Mouse (Mus musculus) intestine, embryonic 15.5 days (tissue): Measurements from ENCODE around the gene Slc25a36. TPM values are rescaled to one million over a fixed set of nuclear protein-coding genes. Genes with fewer than 3 reads are reported as not detected.

Experiments
- ATAC-seq: fragments of 200-750 bp; cut with Nextera tagmentation; 2 replicates; pipeline ENCODE4 v1.8.0; 2017; ENCODE audit warnings: moderate TSS enrichment, moderate library complexity
- H3K27ac ChIP-seq: fragments of 300-500 bp; sonication (generic); 2 replicates; pipeline ENCODE4 v1.5.1; 2015; ENCODE audit warnings: mild to moderate bottlenecking, inconsistent platforms
- H3K27me3 ChIP-seq: fragments of 300-500 bp; sonication (generic); replicated peaks from 2 replicates; pipeline ENCODE4 v1.6.1; 2015; ENCODE audit warnings: inconsistent platforms
- H3K36me3 ChIP-seq: fragments of 300-500 bp; sonication (generic); 2 replicates; pipeline ENCODE4 v1.6.1; 2015; ENCODE audit warnings: inconsistent platforms
- H3K4me1 ChIP-seq: fragments of 300-500 bp; sonication (generic); replicated peaks from 2 replicates; pipeline ENCODE4 v1.6.1; 2015; ENCODE audit warnings: inconsistent platforms
- H3K4me2 ChIP-seq: fragments of 300-500 bp; sonication (generic); replicated peaks from 2 replicates; pipeline ENCODE4 v1.6.1; 2015; ENCODE audit warnings: mild to moderate bottlenecking, inconsistent platforms
- H3K4me3 ChIP-seq: fragments of 300-500 bp; sonication (generic); replicated peaks from 2 replicates; pipeline ENCODE4 v1.5.1; 2015; ENCODE audit warnings: inconsistent platforms
- H3K9ac ChIP-seq: fragments of 300-500 bp; sonication (generic); 2 replicates; pipeline ENCODE4 v1.6.1; 2015; ENCODE audit warnings: inconsistent platforms
- H3K9me3 ChIP-seq: fragments of 300-500 bp; sonication (generic); 2 replicates; pipeline ENCODE4 v1.6.1; 2016; ENCODE audit warnings: inconsistent platforms
- WGBS: fragments of 180-500 bp; shearing (Covaris S2); methylation state at CpG from one replicate; pipeline ENCODE4 v1.1.7; 2015; 5-methylcytosine and 5-hydroxymethylcytosine counted together
- polyA plus RNA-seq: library from polyadenylated mRNA; unstranded; fragments of >200 nt; fragmentation: Nextera tagmentation; extraction: Ambion mirVana; gene quantifications from 2 replicates; pipeline ENCODE4 v1.2.1, GENCODE M21; 2015

Gene Slc25a36
- polyA plus RNA-seq, 1 experiment from 2014 or later = 63.1 TPM

DNA sequence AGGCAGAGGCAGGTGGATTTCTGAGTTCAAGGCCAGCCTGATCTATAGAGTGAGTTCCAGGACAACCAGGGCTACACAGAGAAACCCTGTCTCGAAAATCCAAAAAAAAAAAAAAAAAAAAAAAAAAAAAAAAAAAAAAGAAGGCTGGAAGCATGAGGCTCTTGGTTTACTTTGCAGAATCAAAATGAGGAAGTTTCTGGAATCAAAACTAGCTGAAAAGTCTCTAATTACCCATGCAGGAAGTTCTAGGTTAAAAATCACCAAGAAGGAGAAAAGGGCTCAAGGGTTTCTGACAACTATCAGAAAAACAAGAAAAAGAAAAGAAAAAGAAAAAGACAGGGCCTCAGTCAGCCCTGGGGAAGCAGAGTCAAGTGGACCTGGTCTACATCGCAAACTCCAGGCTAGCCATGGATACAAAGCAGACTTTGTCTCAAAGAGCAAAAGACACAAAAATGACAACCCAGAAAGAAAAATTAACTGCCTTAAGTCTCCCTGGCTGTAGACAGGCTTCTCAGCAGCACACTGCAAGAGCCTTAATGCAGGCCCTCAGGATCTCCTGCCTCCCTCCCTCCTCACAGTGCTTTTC lies 5.5 kb downstream of the Slc25a36 start:
- ATAC-seq = no peak
- Histone ChIP-seq H3K27ac (0 out of 2 replicates have a peak overlapping the region, but pooled peaks have one; percentile 48), H3K4me3 (no peak overlapping the region), H3K4me2 (no peak overlapping the region), H3K36me3 (no peaks in the 10 kb centered on the region), H3K9me3 (no peaks in the 10 kb centered on the region), H3K9ac (no peak overlapping the region), H3K27me3 (no peaks in the 10 kb centered on the region), H3K4me1 (peaks cover 15% of the 10 kb centered on the region; the same call in 1 of the 2 replicates)
- 74% methylated on average over 2 of the region's 2 CpGs for WGBS

DNA sequence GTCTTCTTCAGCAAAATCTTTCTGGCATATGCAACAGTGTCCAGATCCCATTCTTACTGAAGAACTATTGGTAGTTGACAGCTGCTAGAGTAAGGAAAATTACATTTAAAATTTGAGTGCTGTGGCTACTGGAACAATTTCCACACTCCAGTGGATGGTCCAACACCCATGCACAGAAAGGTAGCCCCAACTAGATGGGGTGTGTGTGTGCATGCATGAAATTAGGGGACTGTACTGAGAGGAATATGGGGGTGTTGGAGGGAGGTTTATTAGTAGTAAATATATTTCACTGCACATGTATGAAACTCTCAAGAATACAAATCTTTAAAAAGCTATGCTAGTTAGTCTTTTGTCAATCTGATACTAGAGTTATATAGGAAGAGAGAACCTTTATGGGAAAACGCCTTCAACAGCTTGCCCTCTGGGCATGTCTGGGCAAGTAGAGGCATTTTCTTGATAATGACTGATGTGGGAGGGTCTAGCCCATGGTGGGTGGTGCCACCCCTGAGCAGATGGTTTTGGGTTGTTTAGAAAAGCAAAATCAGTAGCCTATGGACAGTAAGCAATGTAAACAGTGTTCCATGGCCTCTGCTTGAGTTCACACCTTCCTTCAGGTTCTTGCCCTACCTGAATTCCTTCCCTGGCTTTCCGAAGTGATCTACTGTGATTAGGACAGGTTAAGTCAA lies 7.4 kb downstream of the Slc25a36 start:
- H3K36me3 ChIP-seq = no peaks in the 10 kb centered on the region
- no peak overlapping the region for H3K4me2 ChIP-seq
- no peak for ATAC-seq
- no peaks in the 10 kb centered on the region for H3K9me3 ChIP-seq
- H3K4me3 ChIP-seq = no peak overlapping the region
- H3K9ac ChIP-seq = no peak overlapping the region
- H3K4me1 ChIP-seq = 0 out of 2 replicates have a peak, but pooled peaks cover 7% of the 10 kb centered on the region
- H3K27me3 ChIP-seq = no peaks in the 10 kb centered on the region
- no peak overlapping the region for H3K27ac ChIP-seq
- 62% methylated on average over 2 of the region's 2 CpGs for WGBS

DNA sequence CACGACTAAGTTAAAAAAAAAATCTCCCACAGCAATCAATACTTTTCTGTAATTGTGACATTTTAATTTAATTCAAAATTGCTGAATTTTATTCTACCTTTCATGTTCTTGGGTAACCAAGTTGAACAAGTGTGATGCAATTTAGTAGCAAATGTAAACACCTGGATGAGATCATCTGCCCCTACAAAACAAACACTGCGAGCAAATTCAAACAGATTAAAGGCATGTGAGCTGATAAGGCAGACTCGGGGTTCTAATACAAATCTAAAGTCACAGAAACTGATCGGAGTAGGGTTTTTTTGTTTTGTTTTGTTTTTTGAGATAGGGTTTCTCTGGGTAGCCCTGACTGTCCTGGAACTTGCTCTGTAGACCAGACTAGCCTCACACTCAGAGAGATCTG lies 12.0 kb downstream of the Slc25a36 start:
- Histone ChIP-seq H3K4me2 (no peak overlapping the region), H3K4me3 (no peak overlapping the region), H3K36me3 (peaks cover 11% of the 10 kb centered on the region; the same call in 1 of the 2 replicates), H3K4me1 (0 out of 2 replicates have a peak, but pooled peaks cover 3% of the 10 kb centered on the region), H3K9ac (no peak overlapping the region), H3K27ac (no peak overlapping the region), H3K9me3 (no peaks in the 10 kb centered on the region), H3K27me3 (no peaks in the 10 kb centered on the region)
- 58% methylated on average over 4 of the region's 4 CpGs for WGBS
- 0 out of 2 replicates have a peak, but pooled peaks have one; percentile 23 for ATAC-seq

DNA sequence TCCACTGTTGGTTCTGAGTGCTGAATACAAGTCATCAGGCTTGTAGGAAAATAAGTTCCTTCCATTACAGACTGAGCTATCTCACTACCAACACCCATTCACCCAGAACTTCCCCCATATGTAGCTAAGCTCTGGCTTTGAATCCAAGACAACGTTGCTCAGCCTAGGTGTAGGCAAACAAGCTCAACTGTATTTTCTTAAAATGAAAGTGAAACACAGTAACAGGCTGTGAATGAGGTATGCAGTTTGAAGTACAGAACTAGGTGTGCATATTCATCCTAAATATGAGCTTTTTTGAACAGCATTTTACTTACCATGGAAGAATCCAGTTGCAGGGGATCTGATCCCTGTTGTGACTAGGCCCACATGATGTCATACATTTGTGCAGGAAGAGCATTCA lies 14.8 kb downstream of the Slc25a36 start:
- Histone ChIP-seq H3K27ac (no peak overlapping the region), H3K9me3 (no peaks in the 10 kb centered on the region), H3K4me3 (no peak overlapping the region), H3K4me2 (no peak overlapping the region), H3K4me1 (no peaks in the 10 kb centered on the region; the same call in 1 of the 2 replicates), H3K27me3 (no peaks in the 10 kb centered on the region), H3K9ac (no peak overlapping the region), H3K36me3 (peaks cover 16% of the 10 kb centered on the region)
- ATAC-seq = no peak
- WGBS = 87% methylated on average over 1 of the region's 1 CpGs

DNA sequence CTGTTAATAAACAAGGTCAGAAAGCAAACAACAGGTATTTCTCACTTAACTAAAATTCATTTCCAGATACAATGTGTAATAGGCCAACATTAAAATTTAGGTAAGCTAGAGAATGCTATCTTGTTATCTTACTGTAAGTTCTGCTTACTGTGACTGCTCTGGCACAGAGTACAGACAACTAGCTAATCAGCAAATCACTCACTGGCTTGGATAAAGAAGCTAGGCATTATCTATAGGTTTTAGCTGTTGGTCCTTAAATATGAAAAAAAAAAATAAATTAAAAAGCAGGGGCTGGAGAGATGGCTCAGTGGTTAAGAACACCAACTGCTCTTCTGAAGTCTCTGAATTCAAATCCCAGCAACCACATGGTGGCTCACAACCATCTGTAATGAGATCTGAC lies 23.1 kb downstream of the Slc25a36 start:
- H3K27ac ChIP-seq = no peak overlapping the region
- H3K4me2 ChIP-seq = no peak overlapping the region
- peaks cover 17% of the 10 kb centered on the region for H3K36me3 ChIP-seq
- H3K4me1 ChIP-seq = no peaks in the 10 kb centered on the region; the same call in 1 of the 2 replicates
- H3K27me3 ChIP-seq = no peaks in the 10 kb centered on the region
- H3K9me3 ChIP-seq = no peaks in the 10 kb centered on the region
- ATAC-seq = no peak
- H3K4me3 ChIP-seq = no peak overlapping the region
- no peak overlapping the region for H3K9ac ChIP-seq

DNA sequence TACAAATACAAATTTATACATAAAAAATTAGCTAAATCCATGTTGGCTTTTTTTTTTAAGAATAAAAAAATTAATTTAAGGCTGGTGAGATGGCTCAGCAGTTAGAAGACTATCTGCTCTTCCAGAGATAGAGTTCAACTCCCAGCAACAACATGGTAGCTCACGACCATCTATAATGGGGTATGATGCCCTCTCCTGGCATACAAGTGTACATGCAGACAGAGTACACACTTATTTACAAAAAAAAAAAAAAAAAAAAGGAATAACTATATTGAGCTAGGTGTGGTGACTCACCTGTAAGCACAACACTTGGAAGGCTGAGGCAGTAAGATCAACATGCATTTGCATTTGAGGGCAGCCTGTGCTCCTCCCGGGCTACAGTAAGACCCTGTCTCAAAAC lies 26.3 kb downstream of the Slc25a36 start:
- no peaks in the 10 kb centered on the region for H3K9me3 ChIP-seq
- H3K4me1 ChIP-seq = no peaks in the 10 kb centered on the region
- H3K36me3 ChIP-seq = peaks cover 12% of the 10 kb centered on the region; the same call in 1 of the 2 replicates
- ATAC-seq = no peak
- WGBS = 87% methylated on average over 2 of the region's 2 CpGs
- H3K9ac ChIP-seq = no peak overlapping the region
- H3K4me2 ChIP-seq = no peak overlapping the region
- H3K4me3 ChIP-seq = no peak overlapping the region
- H3K27me3 ChIP-seq = no peaks in the 10 kb centered on the region
- no peak overlapping the region for H3K27ac ChIP-seq

DNA sequence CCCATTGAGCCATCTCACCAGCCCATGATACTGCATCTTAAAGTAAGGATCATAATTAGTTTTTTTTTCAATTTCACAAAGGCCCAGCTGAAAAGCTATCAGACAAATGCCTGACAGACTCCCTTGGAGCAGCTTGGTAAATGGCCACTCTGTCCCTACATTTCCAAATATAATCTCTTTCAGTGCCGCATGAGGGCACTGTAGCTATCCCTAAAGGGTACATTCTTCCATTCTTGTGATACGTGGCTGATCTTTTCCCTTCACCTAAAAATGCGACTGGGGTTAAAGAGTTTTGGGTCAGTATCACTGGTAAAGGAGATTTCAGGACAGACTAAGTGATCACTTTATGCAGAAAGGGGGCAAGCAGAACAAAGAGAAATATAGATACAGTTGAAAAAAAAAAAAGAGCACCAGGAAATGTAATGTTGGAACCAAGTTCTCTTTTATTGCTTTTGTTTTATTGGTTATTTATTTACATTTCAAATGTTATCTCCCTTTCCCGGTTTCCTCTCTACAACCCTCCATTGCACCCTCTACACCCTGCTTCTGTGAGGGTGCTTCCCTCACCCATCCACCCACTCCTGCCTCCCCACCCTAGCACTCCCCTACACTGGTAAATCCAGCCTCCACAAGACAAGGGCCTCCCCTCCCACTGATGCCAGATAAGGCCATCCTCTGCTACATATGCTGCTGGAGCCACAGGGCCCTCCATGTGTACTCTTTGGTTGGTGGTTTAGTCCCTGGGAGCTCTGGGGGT lies 29.7 kb downstream of the Slc25a36 start:
- H3K4me1 ChIP-seq = no peaks in the 10 kb centered on the region
- H3K27me3 ChIP-seq = no peaks in the 10 kb centered on the region
- H3K4me3 ChIP-seq = no peak overlapping the region
- H3K36me3 ChIP-seq = peaks cover 14% of the 10 kb centered on the region
- 61% methylated on average over 4 of the region's 4 CpGs for WGBS
- H3K27ac ChIP-seq = no peak overlapping the region
- peak; percentile 86 for ATAC-seq
- H3K9ac ChIP-seq = no peak overlapping the region
- H3K4me2 ChIP-seq = no peak overlapping the region
- no peaks in the 10 kb centered on the region for H3K9me3 ChIP-seq

DNA sequence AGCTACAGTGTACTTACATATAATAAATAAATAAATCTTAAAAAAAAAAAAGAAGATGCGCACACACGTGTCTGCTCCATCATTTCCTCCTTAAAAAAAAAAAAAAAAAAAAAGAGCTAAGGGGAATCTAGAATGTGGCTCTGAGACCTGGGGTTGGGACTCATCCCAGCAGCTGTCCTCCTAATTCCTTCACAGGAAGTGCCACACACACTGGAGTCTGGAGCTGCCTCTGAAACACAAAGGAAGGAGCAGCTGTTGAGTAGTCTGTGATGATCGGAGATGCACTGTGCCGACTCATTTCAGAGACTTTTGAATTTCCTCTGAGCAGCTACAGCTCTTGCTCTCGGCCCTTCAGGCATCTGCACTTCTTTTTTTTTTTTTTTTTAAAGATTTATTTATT lies 41.0 kb downstream of the Slc25a36 start:
- H3K4me1 ChIP-seq = 0 out of 2 replicates have a peak, but pooled peaks cover 7% of the 10 kb centered on the region
- no peak overlapping the region for H3K4me2 ChIP-seq
- no peak for ATAC-seq
- 0 out of 2 replicates have a peak, but pooled peaks cover 4% of the 10 kb centered on the region for H3K36me3 ChIP-seq
- H3K9ac ChIP-seq = no peak overlapping the region
- 67% methylated on average over 5 of the region's 5 CpGs for WGBS
- no peak overlapping the region for H3K27ac ChIP-seq
- H3K27me3 ChIP-seq = no peaks in the 10 kb centered on the region
- H3K4me3 ChIP-seq = no peak overlapping the region
- no peaks in the 10 kb centered on the region for H3K9me3 ChIP-seq

DNA sequence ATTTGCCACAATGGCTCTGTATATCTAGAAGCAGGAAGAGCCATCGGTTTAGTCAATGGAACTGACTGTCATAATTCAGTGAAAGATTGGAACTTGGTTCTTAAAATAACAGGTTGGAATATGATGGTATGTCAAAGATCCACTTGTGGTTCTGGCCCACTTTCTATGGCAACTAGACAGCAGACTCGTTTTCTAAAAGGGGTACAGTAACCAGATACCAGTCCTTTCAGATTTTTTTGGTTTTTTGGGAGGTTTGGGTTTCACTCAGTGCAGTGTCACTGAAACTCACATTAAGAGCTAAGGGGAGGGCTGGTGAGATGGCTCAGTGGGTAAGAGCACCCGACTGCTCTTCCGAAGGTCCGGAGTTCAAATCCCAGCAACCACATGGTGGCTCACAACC lies 41.5 kb downstream of the Slc25a36 start:
- ATAC-seq = no peak
- Histone ChIP-seq H3K9ac (no peak overlapping the region), H3K27ac (no peak overlapping the region), H3K4me1 (0 out of 2 replicates have a peak, but pooled peaks cover 7% of the 10 kb centered on the region), H3K36me3 (0 out of 2 replicates have a peak, but pooled peaks cover 2% of the 10 kb centered on the region), H3K9me3 (no peaks in the 10 kb centered on the region), H3K4me3 (no peak overlapping the region), H3K27me3 (no peaks in the 10 kb centered on the region), H3K4me2 (no peak overlapping the region)
- 92% methylated on average over 5 of the region's 5 CpGs for WGBS

DNA sequence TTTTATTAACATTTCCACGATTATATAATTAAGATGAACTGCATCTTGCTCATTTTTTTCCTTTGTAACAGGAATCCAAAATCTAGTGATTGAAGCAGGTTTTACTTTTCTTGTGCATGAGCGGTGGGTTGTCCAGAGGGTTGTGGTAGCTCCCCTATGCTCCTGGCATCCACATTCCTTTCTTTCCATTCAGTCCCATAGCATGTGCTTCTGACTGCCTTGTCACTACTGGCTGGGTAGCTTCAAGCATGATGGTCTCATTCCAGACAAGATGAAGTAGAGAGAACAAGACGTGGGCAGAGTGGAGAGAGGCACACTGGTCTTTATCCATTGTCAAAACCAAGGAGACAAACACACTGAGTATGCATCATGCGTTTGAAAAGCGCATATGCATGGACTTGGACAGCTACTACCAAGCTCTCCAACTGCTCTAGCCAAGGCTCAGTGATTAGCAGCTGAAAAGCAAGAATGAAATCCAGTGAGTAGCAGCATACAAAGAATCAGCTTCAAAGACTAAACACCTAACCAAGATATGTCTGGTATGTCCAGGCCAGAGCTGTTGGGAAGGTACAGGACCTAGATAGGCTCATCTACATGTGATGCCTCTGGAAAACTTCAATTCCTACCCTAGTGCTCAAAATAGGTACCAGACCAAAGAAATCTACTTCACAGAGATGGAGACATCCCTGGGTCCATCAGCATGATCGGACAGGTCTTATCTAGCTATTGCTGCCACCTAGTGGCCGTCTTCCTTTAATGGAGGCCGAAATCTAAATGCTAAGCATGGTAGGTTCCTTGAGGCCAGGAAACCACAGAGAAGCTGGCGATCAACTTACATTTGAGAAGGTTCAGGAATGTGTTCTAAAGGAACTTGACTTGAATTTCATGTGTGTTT lies 42.5 kb downstream of the Slc25a36 start:
- H3K9ac ChIP-seq = no peak overlapping the region
- H3K27me3 ChIP-seq = no peaks in the 10 kb centered on the region
- 54% methylated on average over 9 of the region's 9 CpGs for WGBS
- no peak overlapping the region for H3K27ac ChIP-seq
- H3K4me3 ChIP-seq = no peak overlapping the region
- H3K36me3 ChIP-seq = no peaks in the 10 kb centered on the region
- no peaks in the 10 kb centered on the region for H3K9me3 ChIP-seq
- no peak overlapping the region for H3K4me2 ChIP-seq
- ATAC-seq = peak; percentile 82
- H3K4me1 ChIP-seq = 0 out of 2 replicates have a peak, but pooled peaks cover 7% of the 10 kb centered on the region

DNA sequence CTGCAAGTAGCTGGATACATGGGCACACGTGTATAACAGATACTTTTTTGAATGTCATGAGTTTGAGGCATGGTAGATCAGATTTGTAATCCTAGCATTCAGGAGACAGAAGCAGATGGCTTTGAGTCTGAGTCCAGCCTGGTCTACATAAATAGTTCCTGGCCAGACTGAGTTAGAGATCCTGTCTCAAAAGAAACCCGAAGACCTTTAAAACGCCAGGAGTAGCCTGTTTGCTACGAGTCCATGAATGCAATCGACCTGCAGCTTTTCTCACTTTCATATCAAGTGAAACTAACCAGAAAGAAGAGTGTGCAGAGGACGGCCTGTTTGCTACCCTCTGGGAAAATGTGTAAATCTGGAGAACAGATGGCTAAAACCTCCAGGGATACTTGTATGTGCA lies 43.2 kb downstream of the Slc25a36 start:
- Histone ChIP-seq H3K9me3 (no peaks in the 10 kb centered on the region), H3K4me3 (no peak overlapping the region), H3K9ac (no peak overlapping the region), H3K4me2 (no peak overlapping the region), H3K27ac (no peak overlapping the region), H3K36me3 (no peaks in the 10 kb centered on the region), H3K27me3 (no peaks in the 10 kb centered on the region), H3K4me1 (0 out of 2 replicates have a peak, but pooled peaks cover 7% of the 10 kb centered on the region)
- WGBS = 86% methylated on average over 6 of the region's 6 CpGs
- no peak for ATAC-seq
